Mouse (Mus musculus) thymus, adult 18-20 months (tissue): ENCODE results near the gene Fkbp5.
"Not testable (repeated sequence)": the region's sequence is repeated elsewhere in the genome, so short reads cannot be mapped to it uniquely, and the experiment has no call there.

ENCODE experiments used
- DNase-seq, 2 experiments: peaks; one replicate each; pipeline ENCODE4 v3.0.0; 2022; ENCODE audit warnings: mixed read lengths in 2 of 2

The Fkbp5 gene

DNA sequence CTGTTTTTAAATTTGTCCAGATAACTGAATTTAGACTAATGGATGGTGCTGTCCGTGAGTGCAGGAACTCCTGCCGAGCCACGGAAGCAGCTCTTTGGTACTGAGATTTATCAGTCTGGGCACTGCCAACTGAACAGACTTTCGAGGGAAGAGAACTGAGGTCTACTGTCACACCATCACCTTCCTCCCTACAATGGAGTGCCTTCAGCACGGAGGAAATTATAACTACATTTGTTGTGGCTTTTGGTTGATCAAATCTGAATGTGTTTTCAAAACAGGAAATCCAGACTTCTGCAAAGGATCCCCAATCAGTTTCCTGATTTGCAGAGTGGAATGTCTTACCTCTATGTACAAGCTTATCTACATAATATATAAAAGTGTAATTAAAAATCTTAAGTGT lies 99.6 kb downstream of the Fkbp5 start:
- DNase-seq = no peak

DNA sequence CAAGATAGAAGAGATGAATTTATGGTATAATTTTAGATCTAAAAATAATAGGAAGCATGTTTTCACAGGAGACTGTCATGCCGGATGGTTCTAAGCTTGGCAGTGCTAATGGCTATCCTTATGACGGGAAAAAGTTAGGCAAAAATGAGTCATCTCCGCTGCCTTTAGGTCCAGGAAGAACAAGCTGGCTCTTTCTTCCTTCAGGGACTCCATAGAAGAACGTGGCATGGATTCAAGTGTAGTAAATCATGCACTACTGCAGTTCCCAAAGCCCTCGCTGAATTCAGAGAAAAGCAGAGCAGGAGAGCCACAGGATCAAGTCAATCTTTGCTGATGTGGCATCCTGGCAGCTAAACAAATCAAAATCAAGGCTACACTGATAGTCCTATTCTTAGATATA lies 102.1 kb downstream of the Fkbp5 start:
- no peak for DNase-seq

DNA sequence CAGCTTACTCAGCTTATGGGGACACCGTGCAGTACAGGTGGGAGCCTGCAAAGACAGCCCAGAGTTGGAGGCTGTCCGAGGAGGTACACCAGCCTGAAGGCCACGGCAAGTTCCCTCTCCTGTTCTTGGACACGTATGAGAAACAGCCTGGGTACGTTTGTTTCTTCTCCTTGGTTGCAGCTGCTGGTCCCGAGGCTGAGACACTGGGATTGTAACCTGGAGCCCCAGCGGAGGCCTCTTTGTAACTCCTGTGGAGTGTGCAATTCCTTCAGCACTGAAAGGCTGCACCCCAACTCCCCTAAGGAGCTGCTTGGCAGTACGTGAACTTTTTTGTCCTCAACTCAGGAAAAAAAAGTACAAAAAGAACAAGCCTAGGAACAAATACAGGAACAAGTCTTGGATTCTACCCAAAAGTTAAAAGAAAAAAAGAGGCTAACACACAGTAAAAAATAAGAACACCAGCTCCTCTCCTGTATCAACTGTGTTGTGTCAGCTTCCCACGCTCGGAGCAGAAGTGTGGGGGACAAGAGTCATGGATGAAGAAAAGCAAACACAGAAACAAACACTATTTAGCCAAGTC lies 105.9 kb downstream of the Fkbp5 start:
- DNase-seq = no peak

DNA sequence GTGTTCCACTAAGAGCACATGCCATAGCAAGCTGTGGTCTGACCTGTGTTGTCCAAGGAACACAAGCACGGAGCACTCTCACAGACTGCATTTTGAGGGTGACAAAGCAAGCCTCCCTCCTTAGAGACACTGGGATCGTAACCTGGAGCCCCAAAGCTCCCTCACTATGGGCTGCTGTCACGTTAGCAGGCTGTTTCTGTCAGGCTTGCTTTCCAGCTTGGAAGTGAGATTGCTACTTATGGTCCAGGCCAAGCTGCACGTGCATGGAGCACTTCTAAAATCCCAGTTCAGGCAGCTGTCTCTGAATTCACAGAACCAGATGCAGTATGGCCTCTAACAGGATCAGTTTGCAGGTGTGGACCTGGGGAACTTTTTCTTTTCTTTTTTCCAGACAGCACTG lies 106.6 kb downstream of the Fkbp5 start:
- DNase-seq = no peak

DNA sequence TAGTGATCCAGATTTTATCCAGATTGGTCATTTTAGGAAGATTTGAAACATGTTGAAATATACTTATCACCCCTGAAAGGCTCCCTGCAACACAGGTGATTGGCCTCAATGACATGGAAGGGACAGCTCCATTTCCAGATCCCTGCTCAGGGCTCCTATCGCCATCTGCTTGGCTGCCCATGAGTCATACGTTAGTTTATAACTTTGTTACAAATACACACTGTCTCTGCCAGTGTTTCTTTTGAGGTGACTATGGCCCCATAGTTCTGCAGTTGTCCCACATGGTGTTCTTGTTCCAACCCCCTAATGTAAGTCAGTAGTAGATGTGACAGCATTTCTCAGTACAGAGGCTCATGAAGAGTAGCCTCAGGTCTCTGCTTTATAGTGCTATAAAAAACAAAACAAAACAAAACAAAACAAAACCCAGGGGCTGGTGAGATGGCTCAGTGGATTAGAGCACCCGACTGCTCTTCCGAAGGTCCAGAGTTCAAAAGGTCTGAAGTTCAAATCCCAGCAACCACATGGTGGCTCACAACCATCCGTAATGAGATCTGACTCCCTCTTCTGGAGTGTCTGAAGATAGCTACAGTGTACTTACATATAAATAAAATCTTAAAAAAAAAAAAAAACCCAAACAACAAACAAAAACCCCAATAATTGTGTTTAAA lies 108.9 kb downstream of the Fkbp5 start:
- no peak for DNase-seq

DNA sequence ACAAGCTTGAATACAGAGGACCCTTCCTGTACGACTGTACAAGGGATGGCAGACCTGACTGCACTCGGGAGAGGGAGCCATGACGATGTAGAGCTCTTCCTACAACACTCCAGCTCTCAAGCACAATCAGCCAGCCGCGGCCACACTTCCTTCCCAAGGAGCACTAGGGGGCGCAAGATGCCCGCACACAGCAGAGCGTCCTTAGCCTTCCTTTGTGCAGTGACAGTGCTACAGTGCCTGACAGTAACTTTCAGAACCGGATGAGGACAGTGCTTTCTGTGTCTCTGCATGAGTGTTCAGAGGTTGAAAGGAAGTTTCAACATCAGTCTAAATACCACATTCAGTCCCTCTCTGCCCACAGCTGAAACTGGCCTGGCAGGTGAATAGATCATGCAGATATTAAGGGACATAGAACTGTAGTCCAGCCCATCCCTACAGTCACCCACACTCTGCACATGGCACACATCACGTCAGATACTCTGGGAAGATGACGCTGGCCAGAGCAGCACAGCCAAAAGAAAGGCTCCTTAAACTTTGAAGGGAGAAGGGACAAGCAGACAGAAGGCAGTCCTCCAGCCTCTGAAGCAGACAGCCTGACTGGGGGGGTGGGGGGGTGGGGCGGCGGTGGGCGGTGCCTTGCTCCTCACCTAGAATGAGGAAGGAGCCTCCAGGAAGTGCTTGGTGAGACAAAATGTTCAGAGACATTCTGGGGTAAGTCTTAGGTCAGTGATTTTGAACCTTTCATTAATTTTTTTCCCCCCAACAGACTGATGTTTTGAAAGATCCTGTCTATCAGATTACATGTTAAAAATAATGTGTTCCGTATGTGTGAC lies 109.7 kb downstream of the Fkbp5 start:
- DNase-seq = peak; percentile 74

DNA sequence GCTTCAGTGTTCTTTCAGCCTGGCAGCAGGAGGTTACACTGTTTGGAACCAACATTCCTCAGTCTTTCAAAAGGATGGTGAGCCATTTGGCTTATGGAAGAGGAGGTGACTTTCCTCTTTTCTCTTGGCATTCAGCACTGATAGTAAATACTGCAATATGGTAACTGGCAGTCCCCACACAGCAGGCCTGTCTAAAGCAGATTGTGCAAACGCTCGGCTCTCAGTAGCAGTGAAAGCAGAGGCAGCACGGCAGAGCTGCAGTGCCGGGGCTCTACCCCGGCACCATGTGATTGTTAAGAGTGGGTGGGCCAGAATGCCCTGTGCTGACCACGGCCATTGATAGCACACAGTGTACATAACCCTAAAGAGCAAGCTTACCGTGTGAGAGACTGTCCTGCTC lies 110.9 kb downstream of the Fkbp5 start:
- no peak for DNase-seq

DNA sequence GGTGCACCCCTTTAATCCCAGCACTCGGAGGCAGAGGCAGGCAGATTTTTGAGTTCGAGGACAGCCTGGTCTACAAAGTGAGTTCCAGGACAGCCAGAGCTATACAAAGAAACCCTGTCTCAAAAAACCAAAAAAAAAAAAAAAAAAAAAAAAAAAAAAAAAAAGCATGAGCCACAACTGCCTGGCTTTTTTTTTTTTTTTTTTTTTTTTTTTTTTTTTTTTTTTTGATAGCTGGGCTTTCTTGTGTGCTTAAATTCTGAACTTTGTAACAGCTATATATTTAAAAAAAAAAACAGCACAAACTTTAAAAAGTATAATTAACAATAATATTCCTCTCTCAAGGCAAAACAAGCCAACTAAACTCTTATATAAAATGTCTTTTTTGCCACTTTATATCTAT lies 112.6 kb downstream of the Fkbp5 start:
- not testable (repeated sequence) for DNase-seq

DNA sequence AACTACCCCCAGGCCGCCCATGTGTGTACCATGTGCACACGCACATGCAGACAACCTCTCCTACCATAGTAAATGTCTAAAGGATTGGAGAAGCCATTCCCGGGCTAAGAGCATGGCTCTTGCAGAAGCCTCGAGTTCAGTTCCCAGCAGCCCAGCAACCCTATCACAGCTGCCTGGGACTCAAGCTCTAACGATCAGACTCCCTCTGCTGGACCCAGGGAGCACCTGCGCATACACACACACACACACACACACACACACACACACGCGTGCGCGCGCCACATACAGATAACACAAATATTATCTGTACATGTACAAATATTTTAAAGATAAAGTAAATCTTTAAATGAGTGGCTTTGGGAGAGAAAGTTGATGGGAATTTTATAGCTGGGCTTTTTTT lies 113.0 kb downstream of the Fkbp5 start:
- DNase-seq = no peak

DNA sequence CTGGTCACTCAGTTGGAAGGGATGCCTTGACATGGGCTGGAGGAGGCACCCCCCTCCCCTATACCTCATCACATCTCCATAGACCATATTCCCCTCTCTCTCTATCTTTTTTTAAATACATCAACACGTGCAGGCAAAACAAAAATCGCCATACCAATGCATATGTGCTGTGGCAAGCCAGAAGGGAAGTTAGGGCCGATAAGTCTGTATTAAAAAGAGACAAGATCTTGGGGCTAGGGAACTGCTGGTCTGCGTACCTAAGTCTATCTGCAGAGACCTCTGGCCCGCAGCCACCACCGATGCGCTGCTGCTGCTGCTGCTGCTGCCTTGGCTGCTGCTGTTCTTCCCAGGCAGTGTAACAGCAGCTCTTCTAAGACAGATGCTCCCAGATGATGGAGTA lies 122.3 kb downstream of the Fkbp5 start:
- DNase-seq = no peak

DNA sequence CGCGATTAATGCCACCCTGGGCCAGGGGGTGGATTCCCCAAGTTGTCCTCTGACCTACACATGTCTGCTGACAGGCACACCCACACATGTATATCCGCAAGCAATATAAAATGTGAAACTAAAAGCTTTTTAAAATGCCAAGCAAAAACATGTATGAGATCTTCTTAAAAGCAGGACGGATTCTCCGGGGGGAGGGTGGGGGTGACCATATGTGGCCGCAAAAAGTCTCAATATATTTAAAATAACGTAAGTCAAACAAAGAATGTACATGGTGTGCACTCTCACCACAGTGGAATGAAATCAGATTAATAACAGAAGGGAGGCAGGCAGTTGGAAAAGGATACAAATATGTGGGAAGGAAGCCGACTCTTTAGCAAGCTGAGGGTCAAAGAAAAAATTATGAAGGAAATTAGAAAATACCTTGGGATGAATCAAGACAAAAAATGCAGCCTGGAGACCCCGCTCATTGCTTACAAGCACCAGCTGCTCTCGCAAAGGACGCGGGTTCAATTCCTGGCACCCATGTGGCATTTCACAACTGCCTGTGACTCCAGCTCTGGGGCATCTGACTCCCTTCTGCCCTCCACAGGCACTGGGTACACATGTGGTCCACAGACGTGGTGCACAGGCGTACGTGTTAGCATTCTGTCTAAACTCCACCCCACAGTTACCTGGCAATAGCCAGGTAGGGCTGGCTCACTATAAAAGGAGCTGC lies 123.1 kb downstream of the Fkbp5 start:
- no peak for DNase-seq

DNA sequence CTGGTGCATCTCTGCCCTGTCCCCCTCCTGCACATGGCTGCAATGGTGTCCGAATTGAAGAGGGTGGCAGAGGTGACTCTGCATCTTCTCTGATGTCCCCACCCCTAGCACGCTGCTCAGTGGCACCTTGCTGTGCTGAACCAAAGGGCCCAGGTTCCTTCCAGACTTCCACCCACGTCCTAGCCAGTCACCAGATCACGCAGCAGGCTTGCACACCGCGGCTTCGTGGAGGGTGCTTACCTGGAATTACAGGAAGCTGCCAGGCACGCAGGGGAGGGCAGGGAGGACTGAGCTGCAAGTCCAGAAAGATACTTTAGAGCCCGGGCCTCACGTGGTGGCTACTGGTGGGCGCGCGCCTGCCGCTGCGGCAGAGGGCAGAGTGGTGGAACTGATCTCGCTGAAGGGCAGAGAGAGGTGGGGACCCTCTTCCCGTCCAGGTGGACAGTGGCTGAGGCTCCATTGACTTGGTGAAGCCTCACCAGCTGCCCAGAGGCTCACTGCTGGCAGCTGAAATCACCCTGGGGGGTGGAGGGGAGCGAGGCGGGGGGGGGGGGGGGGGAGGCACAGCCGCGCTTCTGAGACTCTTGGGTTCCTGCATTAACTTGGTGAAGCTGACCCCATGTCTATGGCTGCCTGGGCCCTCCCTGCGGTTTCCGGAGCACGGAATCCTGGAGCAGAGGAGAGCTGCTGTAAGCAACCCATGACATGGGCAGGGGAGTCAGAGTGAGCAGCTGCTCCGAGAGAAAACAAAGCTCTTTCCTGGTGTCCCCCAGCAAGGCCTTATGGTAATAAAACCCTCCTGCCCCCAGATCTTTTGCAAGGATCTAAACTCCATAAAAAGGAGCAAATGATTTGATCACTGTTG lies 125.5 kb downstream of the Fkbp5 start:
- no peak for DNase-seq

DNA sequence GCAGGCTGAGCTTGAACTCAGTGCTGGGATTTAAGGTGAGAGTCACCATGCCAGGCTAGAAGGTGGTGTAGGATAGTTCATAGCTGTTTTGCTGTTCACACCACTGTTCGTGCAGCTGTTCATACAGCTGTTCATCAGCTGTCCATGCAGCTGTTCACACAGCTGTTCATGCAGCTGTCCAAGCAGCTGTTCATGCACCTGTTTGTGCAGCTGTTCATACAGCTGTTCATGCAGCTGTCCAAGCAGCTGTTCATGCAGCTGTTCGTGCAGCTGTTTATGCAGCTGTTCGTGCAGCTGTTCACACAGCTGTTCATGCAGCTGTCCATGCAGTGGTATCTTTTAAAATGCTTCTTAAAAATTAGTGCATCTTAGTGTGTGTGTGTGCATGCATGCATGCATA lies 128.8 kb downstream of the Fkbp5 start:
- DNase-seq = no peak

DNA sequence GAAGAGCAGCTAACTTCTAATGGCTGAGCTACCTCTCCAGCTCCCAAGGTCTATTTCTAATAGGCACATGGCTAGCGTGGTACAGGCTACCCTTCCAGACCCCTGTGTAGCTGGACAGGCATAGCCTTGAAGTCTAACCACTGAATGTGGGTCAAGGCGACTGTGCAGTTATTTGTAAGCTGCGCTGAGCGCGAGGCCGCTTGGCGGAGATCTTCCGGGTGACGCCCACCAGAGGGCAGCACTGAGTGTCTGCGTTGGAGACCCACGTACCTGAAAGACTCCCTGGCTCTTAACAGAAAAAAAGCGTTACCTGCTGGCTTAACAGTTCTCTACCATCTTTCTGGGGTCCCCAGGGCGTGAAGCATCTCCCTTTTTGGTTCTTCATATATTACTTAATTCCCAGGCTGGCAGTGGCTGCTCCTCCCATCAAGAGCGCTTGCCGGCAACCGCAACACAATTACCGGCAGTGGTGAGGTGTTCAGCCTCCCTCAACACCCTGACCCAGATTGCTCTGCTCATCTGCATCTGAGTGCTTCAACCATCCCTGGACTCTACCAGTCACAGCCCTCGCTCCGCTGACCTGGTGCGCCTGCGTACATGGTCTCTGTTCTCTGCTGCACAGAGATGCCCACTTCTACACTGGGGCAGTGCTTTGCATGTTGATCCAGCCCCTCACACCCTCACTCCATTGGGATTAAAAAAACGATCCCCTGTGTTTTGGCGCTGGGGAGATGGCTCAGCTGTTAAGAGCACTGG lies 131.0 kb downstream of the Fkbp5 start:
- peak; percentile 65 to 67 for DNase-seq

DNA sequence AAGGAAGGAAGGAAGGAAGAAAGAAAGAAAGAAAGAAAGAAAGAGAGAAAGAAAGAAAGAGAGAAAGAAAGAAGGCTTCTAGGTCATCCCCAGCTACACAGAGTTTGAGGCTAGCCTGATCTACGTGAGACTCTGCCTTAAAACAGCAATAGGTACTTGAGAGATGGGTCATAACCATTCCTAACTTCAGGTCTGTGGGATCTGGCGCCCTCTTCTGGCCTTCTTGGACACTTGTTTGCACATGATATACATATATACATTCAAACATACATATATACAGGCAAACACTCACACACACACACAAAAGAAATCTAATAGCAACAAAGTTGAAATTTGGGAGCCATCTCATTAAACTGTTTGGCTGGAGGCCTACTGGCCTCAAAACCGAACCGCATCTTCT lies 133.0 kb downstream of the Fkbp5 start:
- no peak for DNase-seq

DNA sequence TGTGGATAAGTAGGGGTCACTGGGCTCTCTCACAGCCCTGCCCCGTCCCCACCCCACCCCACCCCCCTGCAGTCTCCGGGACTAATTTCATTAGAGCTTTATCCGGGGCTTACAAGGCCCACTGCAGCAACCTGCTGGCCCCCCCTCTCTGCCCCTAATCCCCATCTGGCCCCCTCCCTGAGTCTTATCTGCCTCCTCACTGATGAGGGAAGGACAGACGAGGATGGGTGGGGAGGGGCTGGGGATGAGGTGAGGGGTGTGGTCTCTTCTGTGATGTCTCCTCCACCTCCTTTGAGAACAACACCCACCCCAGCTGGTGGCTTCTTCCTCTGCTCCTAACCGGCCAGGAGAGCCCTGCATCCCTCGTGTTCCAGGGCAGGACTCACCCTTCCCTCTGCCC lies 137.1 kb downstream of the Fkbp5 start:
- no peak for DNase-seq

DNA sequence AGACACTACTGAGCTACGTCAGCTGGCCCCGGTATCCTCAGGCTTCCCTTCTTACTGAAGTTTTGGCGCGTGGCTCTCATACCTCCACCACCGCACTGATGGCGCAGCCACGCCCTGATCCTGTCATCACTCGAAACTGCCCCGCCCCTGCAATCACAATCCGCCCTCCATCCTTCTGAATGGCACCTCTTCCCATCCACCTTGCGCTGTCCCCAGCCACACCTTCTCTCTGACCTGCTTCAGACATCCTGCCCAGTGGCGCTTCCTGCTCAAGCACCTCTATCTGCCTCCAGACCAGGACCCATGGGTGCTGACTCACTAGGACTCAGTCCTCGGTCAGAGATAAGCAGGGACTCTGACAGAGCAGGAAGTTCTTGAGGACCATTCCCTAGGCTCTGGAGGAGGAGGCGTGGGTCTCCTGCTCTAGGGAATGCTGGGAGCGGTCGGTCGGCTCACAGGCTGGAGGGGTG lies 141.7 kb downstream of the Fkbp5 start:
- DNase-seq = no peak

DNA sequence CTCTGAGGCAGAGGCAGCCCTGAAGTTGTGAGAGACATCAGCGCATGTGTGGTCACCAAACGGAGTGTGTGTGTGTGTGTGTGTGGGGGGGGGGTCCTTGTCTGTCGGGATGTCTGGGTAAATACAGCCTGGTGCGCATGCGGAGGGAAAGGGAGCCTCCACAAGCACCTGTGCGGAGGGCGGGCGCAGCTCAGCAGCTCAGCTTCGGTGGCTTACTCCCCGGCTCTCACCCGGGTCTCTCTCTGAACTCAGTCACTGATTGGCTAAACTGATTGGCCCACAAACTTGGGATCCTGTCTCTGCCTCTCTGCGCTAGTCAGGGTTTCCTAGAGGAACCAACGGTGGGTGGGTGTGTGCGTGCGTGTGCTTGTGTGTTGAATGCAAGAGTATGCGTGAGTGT lies 142.8 kb downstream of the Fkbp5 start:
- peak; percentile 74 to 79 for DNase-seq

DNA sequence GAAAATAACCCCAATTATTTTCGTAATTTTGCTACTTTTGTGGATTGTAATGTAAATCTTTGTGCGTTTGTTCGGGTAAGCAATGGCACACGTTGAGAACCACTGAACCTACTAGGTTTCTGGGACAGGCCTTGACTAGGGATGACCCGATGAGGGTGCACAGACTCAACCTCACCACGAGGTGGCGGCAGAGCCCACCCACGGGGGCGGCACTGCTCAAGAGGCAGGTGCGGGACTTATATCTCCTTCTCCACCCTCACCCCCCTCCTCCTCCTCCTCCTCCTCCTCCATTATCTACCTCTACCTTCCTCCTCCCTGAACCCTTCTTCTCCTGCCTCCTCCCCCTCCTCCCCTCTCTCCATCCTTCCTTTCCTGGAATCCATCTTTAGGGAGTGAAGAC lies 143.5 kb downstream of the Fkbp5 start:
- peak; percentile 63 to 73 for DNase-seq

DNA sequence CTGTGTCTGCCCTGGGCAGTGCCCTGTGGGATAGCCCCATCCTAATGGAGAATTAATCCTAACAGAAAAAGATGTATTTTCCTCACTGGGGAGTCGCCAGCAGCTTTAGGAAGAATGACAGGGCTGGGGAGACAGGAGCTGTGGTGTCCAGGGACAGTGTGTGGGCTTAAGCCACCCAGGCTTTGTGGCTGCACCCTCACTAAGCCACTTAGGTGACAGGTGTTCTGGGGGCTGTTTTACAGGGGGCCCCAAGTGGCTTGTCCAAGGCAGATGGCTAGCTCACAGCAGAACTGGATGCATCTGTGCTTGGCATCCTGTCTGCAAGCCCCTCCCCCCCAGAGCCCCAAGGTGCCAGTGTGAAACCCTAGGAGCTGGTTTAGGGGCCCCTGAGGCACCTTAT lies 145.4 kb downstream of the Fkbp5 start:
- no peak for DNase-seq

DNA sequence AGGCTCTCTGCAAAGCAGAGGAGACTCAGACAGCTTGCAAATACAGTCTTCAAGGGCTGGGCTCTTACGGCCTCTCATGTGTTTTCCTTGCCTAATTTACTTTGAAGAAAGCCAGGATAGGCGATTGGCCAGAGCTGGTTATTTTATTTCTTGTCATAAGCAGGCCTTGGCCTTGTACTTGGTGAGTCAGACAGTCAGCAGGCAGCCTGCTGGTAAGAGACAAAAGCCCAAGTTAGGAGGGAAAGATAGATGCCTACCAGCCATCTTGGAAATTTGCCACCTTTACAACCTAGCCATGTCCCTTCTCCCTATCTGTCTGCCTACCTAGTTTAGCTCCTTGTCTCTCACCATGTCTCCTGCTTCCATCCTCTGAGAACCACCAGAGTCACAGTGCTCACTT lies 146.0 kb downstream of the Fkbp5 start:
- DNase-seq = no peak

DNA sequence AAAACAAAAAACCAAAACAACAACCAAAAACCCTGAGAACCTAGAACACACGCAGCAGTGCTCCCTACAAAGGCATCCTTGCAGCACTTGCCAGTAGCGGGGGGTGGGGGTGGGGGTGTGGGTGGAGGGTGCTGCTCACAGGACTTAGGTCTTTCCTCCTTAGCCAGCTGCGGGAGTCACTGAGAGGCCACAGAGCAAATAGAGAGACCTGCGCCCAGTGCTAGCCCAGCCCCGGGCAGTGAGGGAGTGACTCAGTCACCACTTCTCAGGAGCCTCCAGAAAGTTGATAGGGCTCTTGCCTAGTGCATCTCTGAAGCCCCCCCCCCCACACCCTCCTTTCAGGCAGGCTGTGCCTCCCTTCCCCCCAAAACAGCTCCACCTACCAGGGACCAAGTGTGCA lies 148.3 kb downstream of the Fkbp5 start:
- no peak for DNase-seq
